Mouse (Mus musculus): ENCODE results near the gene Ddx43. TPM values are rescaled to one million over a fixed set of nuclear protein-coding genes. Genes with fewer than 3 reads are reported as not detected.
"Not testable (repeated sequence)": the region's sequence is repeated elsewhere in the genome, so short reads cannot be mapped to it uniquely, and the experiment has no call there.

Ddx43 gene
- polyA plus RNA-seq (2016; fragmentation: Nextera tagmentation; extraction: Ambion mirVana), result 0.32 and 0.39 TPM in 2 replicates

DNA sequence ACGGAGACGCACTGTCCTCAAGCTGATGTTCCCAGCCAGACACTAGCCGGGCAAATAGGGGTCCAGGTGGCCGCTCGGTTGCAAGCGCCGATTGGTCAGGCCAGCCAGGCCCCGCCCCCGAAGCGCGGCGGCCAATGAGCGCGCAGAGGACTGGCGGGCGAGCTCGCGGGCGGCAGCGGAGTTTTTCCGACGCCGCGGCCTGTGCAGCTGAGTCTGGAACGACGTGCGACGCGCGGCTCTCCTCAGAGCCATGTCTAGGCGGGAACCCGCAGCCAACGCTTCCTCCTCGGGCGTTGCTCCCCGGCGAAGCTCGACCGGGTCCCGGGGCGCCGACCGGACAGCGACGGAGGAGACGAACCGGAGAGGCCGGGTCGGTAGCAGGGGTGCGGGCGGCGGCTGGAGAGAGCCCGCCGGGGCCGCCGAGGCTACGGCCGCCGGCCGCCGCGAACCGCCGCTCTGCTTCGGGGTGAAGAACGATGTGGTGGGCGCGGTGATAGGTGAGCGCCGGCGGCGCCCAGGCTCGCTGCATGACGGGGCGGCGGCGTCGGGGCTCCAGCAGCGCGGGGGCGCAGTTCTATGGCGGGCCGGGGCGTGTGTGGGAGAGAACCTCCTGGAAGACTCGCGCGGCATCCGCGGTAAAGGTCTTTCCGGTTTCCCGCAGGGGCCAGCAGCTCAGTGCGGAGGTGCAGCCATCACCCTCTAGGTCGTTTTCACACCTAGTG is at the start of gene Ddx43:
Gene Ddx43, plus strand, starts transcription at position 148 of the 722 bp plus-strand sequence.
- Histone ChIP-seq H3K27me3 (replicated peaks) (peaks cover 51% of the 10 kb centered on the region), H3K36me3 (no peaks in the 10 kb centered on the region), H3K9ac (peak within 1 kb of the TSS; percentile 47; the same call in 1 of the 2 replicates), H3K9me3 (no peaks in the 10 kb centered on the region), H3K4me1 (peaks cover 7% of the 10 kb centered on the region; the same call in 1 of the 2 replicates), H3K4me2 (replicated peaks) (peak within 1 kb of the TSS; percentile 67), H3K27ac (no peak within 1 kb of the TSS), H3K4me3 (peak within 1 kb of the TSS; percentile 41)
- ATAC-seq (ENCODE audit: low FRiP score, low read depth), result peak; percentile 98
- 4% methylated on average over 93 of the region's 93 CpGs for WGBS

GRCm38 (mm10) chr9:78347004-78347403 is 48.6 kb upstream of the Ddx43 start:
- Histone ChIP-seq H3K4me2 (replicated peaks) (no peak overlapping the region), H3K9me3 (no peaks in the 10 kb centered on the region), H3K9ac (no peak overlapping the region), H3K27me3 (replicated peaks) (no peaks in the 10 kb centered on the region), H3K4me3 (no peak overlapping the region), H3K4me1 (no peaks in the 10 kb centered on the region), H3K36me3 (no peaks in the 10 kb centered on the region), H3K27ac (no peak overlapping the region)
- WGBS, result 77% methylated on average over 3 of the region's 3 CpGs
- no peak for ATAC-seq (ENCODE audit: low FRiP score, low read depth)

- not testable (repeated sequence) for H3K4me2 ChIP-seq (replicated peaks); H3K9ac ChIP-seq; H3K9me3 ChIP-seq; ATAC-seq (ENCODE audit: low FRiP score, low read depth); H3K27me3 ChIP-seq (replicated peaks); H3K4me3 ChIP-seq; H3K27ac ChIP-seq; H3K4me1 ChIP-seq; H3K36me3 ChIP-seq
- WGBS, result 77% methylated on average over 6 of the region's 6 CpGs
Observed at GRCm38 (mm10) chr9:78348206-78349004, 47.2 kb upstream of the Ddx43 start.

- not testable (repeated sequence) for ATAC-seq (ENCODE audit: low FRiP score, low read depth); H3K4me1 ChIP-seq; H3K9ac ChIP-seq; H3K9me3 ChIP-seq; H3K27me3 ChIP-seq (replicated peaks); H3K4me3 ChIP-seq; H3K27ac ChIP-seq; H3K36me3 ChIP-seq; H3K4me2 ChIP-seq (replicated peaks)
- WGBS, result 89% methylated on average over 3 of the region's 3 CpGs
Observed at GRCm38 (mm10) chr9:78349141-78349540, 46.4 kb upstream of the Ddx43 start.

GRCm38 (mm10) chr9:78350007-78350406 is 45.6 kb upstream of the Ddx43 start:
- not testable (repeated sequence) for H3K4me1 ChIP-seq; H3K4me3 ChIP-seq; H3K27me3 ChIP-seq (replicated peaks); H3K4me2 ChIP-seq (replicated peaks); H3K9me3 ChIP-seq; H3K9ac ChIP-seq; ATAC-seq (ENCODE audit: low FRiP score, low read depth); H3K27ac ChIP-seq; H3K36me3 ChIP-seq

DNA sequence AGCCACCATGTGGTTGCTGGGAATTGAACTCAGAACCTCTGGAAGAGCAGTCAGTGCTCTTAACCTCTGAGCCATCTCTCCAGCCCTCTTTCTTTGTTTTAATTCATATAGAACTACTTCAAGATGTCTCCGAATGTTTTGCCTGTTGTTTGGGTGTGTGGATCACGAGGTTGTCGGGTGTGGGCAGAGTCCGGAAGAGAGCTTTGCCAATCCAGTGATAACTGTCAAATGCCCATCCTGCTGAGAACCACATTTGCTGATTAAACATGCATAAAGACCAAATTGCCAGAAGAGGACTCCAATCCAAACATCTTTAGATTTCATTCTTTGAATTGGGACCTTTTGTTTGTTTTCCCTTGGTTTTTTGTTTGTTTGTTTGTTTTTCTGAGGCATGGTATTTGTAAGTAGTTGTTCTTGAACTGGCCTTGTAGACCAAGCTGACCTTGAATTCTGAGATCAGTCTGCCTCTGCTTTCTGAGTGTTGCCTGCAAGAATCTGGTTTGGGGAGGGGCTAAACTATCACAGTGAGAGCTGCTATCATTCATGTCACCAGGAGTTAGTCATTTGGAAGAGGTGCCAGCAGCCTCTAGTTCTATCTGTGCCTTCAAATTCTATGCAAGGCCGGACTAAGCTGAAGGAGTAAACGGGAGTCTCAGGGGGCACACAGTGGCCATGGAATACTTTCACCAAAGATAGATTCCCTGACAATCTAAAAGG is 43.9 kb upstream of the Ddx43 start:
- no peak overlapping the region for H3K4me3 ChIP-seq
- WGBS, result 88% methylated on average over 6 of the region's 6 CpGs
- H3K27ac ChIP-seq, result no peak overlapping the region
- no peaks in the 10 kb centered on the region for H3K27me3 ChIP-seq (replicated peaks)
- H3K4me2 ChIP-seq (replicated peaks), result no peak overlapping the region
- no peaks in the 10 kb centered on the region for H3K4me1 ChIP-seq
- H3K9me3 ChIP-seq, result no peaks in the 10 kb centered on the region
- H3K9ac ChIP-seq, result no peak overlapping the region
- H3K36me3 ChIP-seq, result no peaks in the 10 kb centered on the region
- ATAC-seq (ENCODE audit: low FRiP score, low read depth), result no peak

DNA sequence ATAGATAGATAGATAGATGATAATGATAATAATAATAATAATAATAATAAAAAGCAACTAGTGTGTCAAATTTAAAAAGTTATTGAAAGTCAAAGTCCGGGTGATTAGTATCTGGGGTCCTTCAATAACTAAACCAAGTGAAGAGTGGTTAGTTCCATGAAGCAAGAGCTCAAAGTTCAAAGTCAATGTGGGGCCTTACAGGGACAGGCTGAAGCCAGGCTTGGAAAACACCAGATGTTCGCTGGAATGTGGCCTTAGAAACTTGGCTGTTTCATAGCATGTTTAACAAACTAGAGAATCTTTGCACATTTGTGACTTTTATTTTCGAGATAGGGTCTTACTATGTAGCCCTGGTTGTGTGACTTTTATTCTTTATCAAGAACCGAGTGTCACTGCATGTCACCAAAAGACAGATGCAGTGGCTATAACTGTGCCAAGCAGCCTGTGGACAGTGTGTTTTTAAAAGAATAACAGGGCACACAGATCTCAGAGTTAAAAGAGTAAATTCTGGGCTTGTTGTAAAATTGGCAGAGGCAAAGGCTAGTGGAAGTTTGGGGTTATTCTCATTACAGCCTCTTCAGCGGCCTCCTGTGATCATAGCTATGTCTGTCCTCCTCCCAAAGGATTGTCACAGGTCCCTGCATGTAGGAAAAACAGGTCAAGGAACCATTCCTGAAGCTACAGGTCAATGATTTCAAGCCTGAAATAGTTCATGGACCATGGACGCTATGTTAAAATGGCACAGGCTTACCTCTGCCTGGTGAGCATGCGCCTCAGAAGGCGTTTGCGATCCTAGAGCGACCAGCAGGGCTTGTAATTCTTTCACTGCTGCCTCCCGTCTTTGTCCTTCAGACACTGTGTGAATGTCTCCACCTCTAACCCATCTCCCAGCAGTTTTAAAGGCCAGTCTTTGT is 40.7 kb upstream of the Ddx43 start:
- WGBS, result 79% methylated on average over 11 of the region's 11 CpGs
- H3K4me1 ChIP-seq, result no peaks in the 10 kb centered on the region
- no peak overlapping the region for H3K4me3 ChIP-seq
- ATAC-seq (ENCODE audit: low FRiP score, low read depth), result no peak
- H3K9me3 ChIP-seq, result no peaks in the 10 kb centered on the region
- no peaks in the 10 kb centered on the region for H3K27me3 ChIP-seq (replicated peaks)
- no peak overlapping the region for H3K4me2 ChIP-seq (replicated peaks)
- no peak overlapping the region for H3K9ac ChIP-seq
- H3K27ac ChIP-seq, result no peak overlapping the region
- no peaks in the 10 kb centered on the region for H3K36me3 ChIP-seq

DNA sequence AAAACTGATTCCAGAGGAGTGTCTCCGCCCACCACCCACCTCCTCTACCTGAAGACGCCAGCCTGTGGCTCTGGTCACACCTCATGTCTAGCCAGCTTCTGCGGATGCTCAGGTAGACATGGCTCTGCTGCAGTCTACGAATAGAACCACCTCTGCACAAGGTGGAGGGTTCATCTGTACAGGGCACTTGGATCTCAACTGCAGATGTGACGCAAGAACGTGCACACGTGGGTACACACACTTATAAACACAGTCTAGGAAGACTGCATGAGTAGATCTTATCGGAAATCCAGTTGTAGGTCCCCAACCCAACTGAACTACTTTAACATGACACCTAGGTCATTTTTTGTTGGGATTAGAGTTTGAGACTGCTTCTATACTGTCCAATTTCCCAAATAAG is 40.0 kb upstream of the Ddx43 start, which contains the start of gene Gsta2:
Gene Gsta2, minus strand, starts transcription at position 178 of the 400 bp plus-strand sequence.
- H3K27ac ChIP-seq, result no peak within 1 kb of the TSS
- ATAC-seq (ENCODE audit: low FRiP score, low read depth), result no peak
- no peaks in the 10 kb centered on the region for H3K4me1 ChIP-seq
- H3K4me3 ChIP-seq, result no peak within 1 kb of the TSS
- no peak within 1 kb of the TSS for H3K4me2 ChIP-seq (replicated peaks)
- no peak within 1 kb of the TSS for H3K9ac ChIP-seq
- WGBS, result 87% methylated on average over 8 of the region's 8 CpGs
- no peaks in the 10 kb centered on the region for H3K9me3 ChIP-seq
- H3K27me3 ChIP-seq (replicated peaks), result no peaks in the 10 kb centered on the region
- no peaks in the 10 kb centered on the region for H3K36me3 ChIP-seq

- no peak overlapping the region for H3K9ac ChIP-seq
- peak; percentile 65; the same call in 1 of the 2 replicates for ATAC-seq (ENCODE audit: low FRiP score, low read depth)
- no peaks in the 10 kb centered on the region for H3K36me3 ChIP-seq
- H3K27ac ChIP-seq, result no peak overlapping the region
- no peaks in the 10 kb centered on the region for H3K27me3 ChIP-seq (replicated peaks)
- no peak overlapping the region for H3K4me2 ChIP-seq (replicated peaks)
- H3K4me3 ChIP-seq, result no peak overlapping the region
- WGBS, result 17% methylated on average over 9 of the region's 9 CpGs
- H3K9me3 ChIP-seq, result no peaks in the 10 kb centered on the region
- no peaks in the 10 kb centered on the region for H3K4me1 ChIP-seq
Observed at GRCm38 (mm10) chr9:78358053-78358452, 37.5 kb upstream of the Ddx43 start.

- H3K9me3 ChIP-seq, result no peaks in the 10 kb centered on the region
- no peak overlapping the region for H3K9ac ChIP-seq
- no peak for ATAC-seq (ENCODE audit: low FRiP score, low read depth)
- H3K27me3 ChIP-seq (replicated peaks), result no peaks in the 10 kb centered on the region
- H3K4me2 ChIP-seq (replicated peaks), result no peak overlapping the region
- H3K4me3 ChIP-seq, result no peak overlapping the region
- H3K27ac ChIP-seq, result no peak overlapping the region
- no peaks in the 10 kb centered on the region for H3K36me3 ChIP-seq
- H3K4me1 ChIP-seq, result no peaks in the 10 kb centered on the region
- WGBS, result 86% methylated on average over 6 of the region's 6 CpGs
Observed at GRCm38 (mm10) chr9:78359750-78360483, 35.7 kb upstream of the Ddx43 start.

DNA sequence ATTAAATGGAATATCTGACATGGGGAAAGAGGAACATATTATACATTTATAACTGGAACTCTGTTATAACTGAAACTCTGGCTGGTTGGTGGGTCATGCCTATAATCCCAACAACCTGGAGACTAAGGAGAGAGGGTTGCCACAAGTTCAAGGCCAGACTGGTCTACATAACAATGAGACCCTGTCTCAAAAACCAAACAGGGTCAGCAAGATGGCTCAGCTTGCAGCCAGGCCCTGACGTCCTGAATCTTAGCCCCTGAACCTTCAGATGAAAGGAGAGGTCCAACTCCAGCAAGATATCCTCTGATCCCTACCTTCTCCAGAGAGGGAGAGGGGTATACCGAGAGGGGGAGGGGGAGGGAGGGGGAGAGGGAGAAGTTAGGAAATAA is 35.1 kb upstream of the Ddx43 start:
- Histone ChIP-seq H3K9me3 (no peaks in the 10 kb centered on the region), H3K4me1 (no peaks in the 10 kb centered on the region), H3K4me3 (no peak overlapping the region), H3K9ac (no peak overlapping the region), H3K36me3 (no peaks in the 10 kb centered on the region), H3K27me3 (replicated peaks) (no peaks in the 10 kb centered on the region), H3K4me2 (replicated peaks) (no peak overlapping the region), H3K27ac (no peak overlapping the region)
- 38% methylated on average over 2 of the region's 2 CpGs for WGBS
- ATAC-seq (ENCODE audit: low FRiP score, low read depth), result no peak
